Mouse (Mus musculus) lung, postnatal 0 days (tissue): Measurements from ENCODE around the gene Cep70. TPM values are rescaled to one million over a fixed set of nuclear protein-coding genes. Genes with fewer than 3 reads are reported as not detected.
A peak's percentile ranks its signal among the peaks of the same experiment; 100 is the strongest.

Experiments
- ATAC-seq: fragments of 200-750 bp; cut with Nextera tagmentation; 2 replicates; pipeline ENCODE4 v1.8.0; 2017; ENCODE audit warnings: moderate library complexity
- DNase-seq: peaks from one replicate; pipeline ENCODE4 v3.0.0-alpha.2; 2016; ENCODE audit warnings: low spot score
- H3K27ac ChIP-seq: fragments of 300-500 bp; sonication (generic); 2 replicates; pipeline ENCODE4 v1.5.1; 2014; ENCODE audit warnings: antibody characterized with exemption, mild to moderate bottlenecking, low read length, mixed read lengths
- H3K27me3 ChIP-seq: fragments of 300-500 bp; sonication (generic); replicated peaks from 2 replicates; pipeline ENCODE4 v1.6.1; 2014; ENCODE audit warnings: low read length, mixed read lengths; ENCODE audit not compliant: insufficient read depth
- H3K36me3 ChIP-seq: fragments of 300-500 bp; sonication (generic); 2 replicates; pipeline ENCODE4 v1.6.1; 2014; ENCODE audit warnings: low read length, mixed read lengths; ENCODE audit not compliant: insufficient read depth
- H3K4me1 ChIP-seq: fragments of 300-500 bp; sonication (generic); 2 replicates; pipeline ENCODE4 v1.6.1; 2014; ENCODE audit warnings: antibody characterized with exemption, low read depth, low read length, mixed read lengths; ENCODE audit not compliant: insufficient read depth
- H3K4me2 ChIP-seq: fragments of 300-500 bp; sonication (generic); replicated peaks from 2 replicates; pipeline ENCODE4 v1.6.1; 2014; ENCODE audit warnings: low read depth, mild to moderate bottlenecking, low read length, moderate library complexity, mixed read lengths
- H3K4me3 ChIP-seq: fragments of 300-500 bp; sonication (generic); 2 replicates; pipeline ENCODE4 v1.5.1; 2014; ENCODE audit warnings: low read depth, low read length
- H3K9ac ChIP-seq: fragments of 300-500 bp; sonication (generic); replicated peaks from 2 replicates; pipeline ENCODE4 v1.6.1; 2014; ENCODE audit warnings: low read depth, mild to moderate bottlenecking
- H3K9me3 ChIP-seq: fragments of 300-500 bp; sonication (generic); 2 replicates; pipeline ENCODE4 v1.6.1; 2016; ENCODE audit warnings: low read length, mixed read lengths
- CTCF ChIP-seq: IDR thresholded peaks from 2 replicates; pipeline ENCODE4 v1.5.1; 2016; ENCODE audit warnings: antibody characterized with exemption, mild to moderate bottlenecking
- EP300 ChIP-seq: IDR thresholded peaks from 2 replicates; pipeline ENCODE4 v1.6.1; 2016; ENCODE audit warnings: antibody characterized with exemption, mild to moderate bottlenecking, control low read depth
- WGBS: fragments of 180-500 bp; shearing (Covaris S2); extraction: QIAGEN DNeasy Blood & Tissue Kit; methylation state at CpG from one replicate; pipeline ENCODE4 v1.1.7; 2014; 5-methylcytosine and 5-hydroxymethylcytosine counted together
- polyA plus RNA-seq: library from polyadenylated mRNA; unstranded; fragments of >200 nt; fragmentation: Nextera tagmentation; extraction: Ambion mirVana; gene quantifications from 2 replicates; pipeline ENCODE4 v1.2.1, GENCODE M21; 2015

Cep70 gene
- polyA plus RNA-seq, 1 experiment from 2014 or later = 12.4 TPM

DNA sequence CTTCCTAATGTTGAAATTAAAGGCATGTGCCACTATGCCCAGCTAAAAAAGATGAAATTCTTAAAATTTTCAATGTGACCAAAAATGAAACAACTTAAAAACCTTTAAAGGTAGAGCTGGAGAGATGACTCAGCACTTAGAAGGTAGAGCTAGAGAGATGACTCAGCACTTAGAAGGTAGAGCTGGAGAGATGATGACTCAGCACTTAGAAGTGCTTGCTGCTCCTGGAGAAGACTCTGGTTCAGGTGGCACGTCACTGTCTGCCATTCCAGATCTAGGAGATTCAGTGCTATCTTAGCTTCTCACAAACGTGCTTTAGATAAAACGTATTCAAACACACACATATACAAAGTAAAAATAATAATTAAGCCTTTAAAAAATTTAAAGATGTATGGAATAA is 13.7 kb downstream of the Cep70 start:
- Histone ChIP-seq H3K4me3 (no peak overlapping the region), H3K4me1 (no peaks in the 10 kb centered on the region), H3K27me3 (no peaks in the 10 kb centered on the region), H3K36me3 (0 out of 2 replicates have a peak, but pooled peaks cover 4% of the 10 kb centered on the region), H3K9ac (no peak overlapping the region), H3K27ac (no peak overlapping the region), H3K9me3 (no peaks in the 10 kb centered on the region), H3K4me2 (no peak overlapping the region)
- WGBS = 87% methylated on average over 3 of the region's 3 CpGs
- DNase-seq (peak; percentile 26), ATAC-seq (no peak)
- TF ChIP-seq EP300 (no peak), CTCF (no peak)

DNA sequence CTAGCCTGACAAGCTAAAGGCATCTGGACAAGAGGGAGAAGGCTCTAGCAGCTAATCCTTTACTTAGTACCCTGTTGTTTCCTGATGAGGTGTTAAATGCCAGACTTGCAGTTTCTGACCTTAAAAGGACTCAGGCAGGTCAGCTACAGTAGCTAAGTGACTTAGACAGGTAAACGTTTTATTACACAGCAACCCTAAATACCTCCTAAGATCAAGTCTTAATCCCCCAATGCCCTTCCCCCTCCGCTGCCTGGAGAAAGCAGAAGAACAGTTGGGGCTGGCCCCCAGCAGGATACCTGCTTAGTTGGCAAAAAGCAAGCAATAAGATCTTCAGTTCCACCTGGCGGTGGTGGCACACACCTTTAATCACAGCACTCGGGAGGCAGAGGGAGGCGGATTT is 15.7 kb downstream of the Cep70 start:
- no peak overlapping the region for H3K4me3 ChIP-seq
- DNase-seq (no peak), ATAC-seq (no peak)
- H3K27me3 ChIP-seq = no peaks in the 10 kb centered on the region
- H3K9me3 ChIP-seq = no peaks in the 10 kb centered on the region
- H3K4me2 ChIP-seq = no peak overlapping the region
- 0 out of 2 replicates have a peak, but pooled peaks cover 4% of the 10 kb centered on the region for H3K36me3 ChIP-seq
- no peaks in the 10 kb centered on the region for H3K4me1 ChIP-seq
- no peak for TF ChIP-seq EP300
- no peak for TF ChIP-seq CTCF
- H3K27ac ChIP-seq = no peak overlapping the region
- H3K9ac ChIP-seq = no peak overlapping the region
- WGBS = 83% methylated on average over 5 of the region's 5 CpGs

DNA sequence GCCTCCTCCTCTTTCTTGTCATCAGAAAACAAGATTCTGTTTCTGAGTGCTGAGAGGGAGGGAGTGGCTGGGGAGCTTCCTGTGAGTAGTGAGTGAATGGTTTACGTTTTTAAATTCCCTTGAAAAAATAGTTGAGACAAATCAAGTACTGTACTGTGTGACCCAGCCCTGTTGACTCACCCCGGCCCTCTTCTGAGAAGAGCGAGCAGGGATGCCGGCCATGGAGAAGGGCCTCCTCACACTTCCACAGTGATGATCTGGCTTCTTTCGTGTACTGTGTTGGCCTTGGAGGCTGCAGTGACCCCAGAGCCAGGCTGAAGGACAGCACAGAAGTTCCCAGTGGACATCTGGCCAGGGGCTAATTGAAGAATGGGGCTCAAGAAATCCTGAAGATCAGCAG is 61.1 kb downstream of the Cep70 start:
- no peaks in the 10 kb centered on the region for H3K36me3 ChIP-seq
- 76% methylated on average over 5 of the region's 5 CpGs for WGBS
- peak; percentile 32 for DNase-seq

DNA sequence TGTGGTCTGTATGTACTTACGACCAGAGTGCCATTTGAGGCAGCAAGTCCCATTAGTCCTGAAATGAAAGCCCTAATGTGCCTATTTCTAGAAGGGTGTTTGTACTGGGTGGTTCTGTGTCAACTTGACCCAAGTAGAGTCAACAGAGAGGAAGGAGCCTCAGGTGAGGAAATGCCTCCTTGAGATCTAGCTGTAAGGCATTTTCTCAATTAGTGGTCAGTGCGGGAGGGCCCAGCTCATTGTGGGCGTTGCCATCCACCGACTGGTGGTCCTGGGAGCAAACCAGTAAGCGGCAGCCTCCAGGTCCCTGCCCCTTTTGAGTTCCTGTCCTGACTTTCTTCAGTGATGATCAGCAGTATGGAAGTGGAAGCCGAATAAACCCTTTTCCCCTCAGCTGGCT is 63.1 kb downstream of the Cep70 start:
- H3K27ac ChIP-seq = no peak overlapping the region
- H3K4me1 ChIP-seq = no peaks in the 10 kb centered on the region
- H3K4me2 ChIP-seq = no peak overlapping the region
- H3K4me3 ChIP-seq = no peak overlapping the region
- DNase-seq (peak; percentile 38), ATAC-seq (peak; percentile 65)
- no peaks in the 10 kb centered on the region for H3K27me3 ChIP-seq
- WGBS = 65% methylated on average over 6 of the region's 6 CpGs
- no peak overlapping the region for H3K9ac ChIP-seq
- no peak for TF ChIP-seq CTCF
- TF ChIP-seq EP300 = no peak
- H3K36me3 ChIP-seq = no peaks in the 10 kb centered on the region
- no peaks in the 10 kb centered on the region for H3K9me3 ChIP-seq

More for the DNA sequence above, 61.1 kb downstream of the Cep70 start:
- Histone ChIP-seq H3K27ac (no peak overlapping the region), H3K4me1 (no peaks in the 10 kb centered on the region), H3K9ac (no peak overlapping the region), H3K4me2 (no peak overlapping the region), H3K4me3 (no peak overlapping the region), H3K9me3 (no peaks in the 10 kb centered on the region), H3K27me3 (no peaks in the 10 kb centered on the region)
- ATAC-seq = peak; percentile 49
- TF ChIP-seq CTCF = no peak
- no peak for TF ChIP-seq EP300

DNA sequence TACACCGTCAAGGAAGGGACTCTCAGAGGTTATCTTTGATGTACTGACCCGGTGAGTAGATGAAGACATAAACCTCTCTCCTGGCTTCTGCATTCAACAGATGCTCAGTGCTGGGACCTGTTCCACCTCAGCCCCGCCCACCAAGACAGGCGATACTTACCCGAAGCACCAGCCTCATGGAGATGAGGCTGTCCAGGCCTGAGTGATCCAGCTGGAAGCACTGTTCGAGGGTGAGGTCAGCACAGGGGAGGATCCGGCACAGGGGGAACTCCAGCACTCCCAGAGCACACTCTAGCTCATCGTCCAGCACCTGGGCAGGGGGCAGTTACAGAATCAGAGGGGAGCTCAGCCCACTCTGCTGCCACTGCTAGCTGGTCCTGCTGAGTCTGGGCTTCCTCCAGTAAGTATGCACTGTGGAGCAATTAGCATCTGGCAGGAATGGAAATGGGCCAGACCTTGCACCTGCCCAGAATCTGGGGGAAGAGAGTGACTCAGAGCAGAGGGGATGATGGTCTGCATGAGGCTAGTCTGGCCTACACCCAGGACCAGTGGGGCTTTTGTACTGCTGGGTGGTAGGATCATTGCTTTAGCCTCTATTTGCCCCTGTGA is 76.3 kb downstream of the Cep70 start:
- DNase-seq = no peak
- Histone ChIP-seq H3K9me3 (no peaks in the 10 kb centered on the region), H3K36me3 (no peaks in the 10 kb centered on the region), H3K4me3 (no peak overlapping the region), H3K9ac (no peak overlapping the region), H3K4me1 (no peaks in the 10 kb centered on the region), H3K27ac (no peak overlapping the region), H3K4me2 (no peak overlapping the region), H3K27me3 (no peaks in the 10 kb centered on the region)
- TF ChIP-seq CTCF = no peak
- TF ChIP-seq EP300 = no peak
- ATAC-seq = no peak
- WGBS = 39% methylated on average over 8 of the region's 8 CpGs

DNA sequence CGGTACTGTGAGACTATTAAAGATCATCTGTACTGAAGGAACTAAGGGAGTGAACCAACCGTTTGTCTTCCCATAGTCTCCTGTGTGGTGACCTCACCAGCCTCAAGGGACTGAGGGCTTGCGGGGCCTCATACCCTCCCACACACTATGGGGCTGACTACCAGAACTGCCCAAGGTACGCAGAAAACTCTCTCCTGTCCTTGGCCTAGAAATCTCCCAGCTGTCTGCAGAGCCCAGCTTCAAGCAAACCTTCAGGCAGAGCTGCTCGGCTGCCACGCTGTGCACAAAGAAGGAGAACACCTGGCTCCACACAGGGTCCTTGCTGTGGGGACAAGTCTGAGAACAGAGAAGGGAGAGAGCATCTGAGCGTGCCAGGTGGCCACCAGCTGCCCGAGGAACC is 76.8 kb downstream of the Cep70 start:
- TF ChIP-seq EP300 (no peak), CTCF (no peak)
- WGBS = 73% methylated on average over 8 of the region's 8 CpGs
- no peak overlapping the region for H3K4me3 ChIP-seq
- H3K4me2 ChIP-seq = no peak overlapping the region
- no peaks in the 10 kb centered on the region for H3K27me3 ChIP-seq
- H3K9me3 ChIP-seq = no peaks in the 10 kb centered on the region
- no peak overlapping the region for H3K27ac ChIP-seq
- no peak overlapping the region for H3K9ac ChIP-seq
- no peaks in the 10 kb centered on the region for H3K36me3 ChIP-seq
- ATAC-seq (no peak), DNase-seq (no peak)
- no peaks in the 10 kb centered on the region for H3K4me1 ChIP-seq
